ENCODE assay signal across 8 mouse cellular contexts in genomic region chr1:40657978-40658496, GRCm38 (mm10). TPM values are rescaled to one million over a fixed set of nuclear protein-coding genes. Genes with fewer than 3 reads are reported as not detected.
A peak's percentile ranks its signal among the peaks of the same experiment; 100 is the strongest.
DNase-seq lines count a peak whose midpoint lies in the region; ATAC-seq lines count a peak whose summit lies in the region.

No protein-coding gene starts in this region.

- H3K4me2 ChIP-seq in stomach, embryonic 16.5 days (ENCODE audit: low read depth, low read length) = no peak overlapping the region

- no peak overlapping the region for H3K9ac ChIP-seq in stomach, embryonic 16.5 days (ENCODE audit: low read length)

- H3K9me3 ChIP-seq in stomach, embryonic 16.5 days (replicated peaks; ENCODE audit: control insufficient read depth, low read length) = no peaks in the 10 kb centered on the region

- no peak overlapping the region; the same call in 1 of the 2 replicates for H3K27ac ChIP-seq in stomach, embryonic 16.5 days (ENCODE audit: low read length)

- peaks cover 4% of the 10 kb centered on the region for H3K4me1 ChIP-seq in stomach, embryonic 16.5 days (ENCODE audit: control insufficient read depth, insufficient read depth, low read length)

- H3K36me3 ChIP-seq in stomach, embryonic 16.5 days (ENCODE audit: control insufficient read depth, insufficient read depth, low read length) = no peaks in the 10 kb centered on the region

- DNase-seq in cerebellum, postnatal 36 days = peak; percentile 5 to 7
- DNase-seq in cerebellum, adult 11-12 months = no peak
- peak; percentile 74 for DNase-seq in 416B (ENCODE audit: low read depth)
- DNase-seq in brain, adult 2 months (ENCODE audit: low read depth, low spot score) = peak; percentile 67
- peak; percentile 63 to 90 for DNase-seq in layer of hippocampus, adult 18-20 months (ENCODE audit: low spot score in 2 of 2)
- peak; percentile 70 for DNase-seq in lung, postnatal 14 days

- peak; percentile 68 for ATAC-seq in granulocyte monocyte progenitor cell, adult 5-6 weeks (replicated peaks; ENCODE audit: poor library complexity, severe bottlenecking)
- peak; percentile 39; the same call in 1 of the 2 replicates for ATAC-seq in stomach, embryonic 16.5 days (ENCODE audit: insufficient read depth, low FRiP score)

- H3K27me3 ChIP-seq in stomach, embryonic 16.5 days (ENCODE audit: control insufficient read depth, insufficient read depth, low read length) = no peaks in the 10 kb centered on the region

- WGBS in stomach, embryonic 16.5 days = 47% methylated on average over 8 of the region's 8 CpGs

- no peak overlapping the region for H3K4me3 ChIP-seq in stomach, embryonic 16.5 days (replicated peaks; ENCODE audit: low read length)

RNA-seq across cellular contexts. Expression of gene Slc9a2, which starts 22.3 kb away (rescaled TPM):
- total RNA-seq in granulocyte monocyte progenitor cell, adult 5-6 weeks (2014; fragmentation: Nextera tagmentation) = 0.32 TPM in 1 of 2 replicates, not detected in the other
- total RNA-seq in granulocyte monocyte progenitor cell, adult 5-6 weeks (2017) = 0.30 TPM in 1 of 2 replicates, not detected in the other
- 10 to 100 TPM; 21.0 to 23.9 TPM for total RNA-seq in layer of hippocampus, adult 18-20 months (2021)
- polyA plus RNA-seq in stomach, embryonic 16.5 days (2015; fragmentation: Nextera tagmentation; extraction: Ambion mirVana) = 3.7 and 4.1 TPM in 2 replicates

Comparison
In these comparisons a context has a peak if more than half of its experiments do, and no peak if none do; other contexts are left out.
1. RNA of gene Slc9a2, which starts 22.3 kb away (total RNA-seq): 21.0 to 23.9 TPM in layer of hippocampus, adult 18-20 months; 0.30 to 0.32 TPM in granulocyte monocyte progenitor cell, adult 5-6 weeks; every median in the first group is over 10 times any median in the second.